Mouse (Mus musculus) erythroblast, embryonic 14.5 days (primary cell): ENCODE measurements around the gene Mreg. TPM values are rescaled to one million over a fixed set of nuclear protein-coding genes. Genes with fewer than 3 reads are reported as not detected.

Source experiments
- H3K27me3 ChIP-seq: 2 replicates; pipeline ENCODE4 v1.6.1; 2012; ENCODE audit warnings: inconsistent platforms; ENCODE audit not compliant: control insufficient read depth
- H3K36me3 ChIP-seq: 2 replicates; pipeline ENCODE4 v1.6.1; 2012; ENCODE audit warnings: mild to moderate bottlenecking, inconsistent platforms; ENCODE audit not compliant: control insufficient read depth
- H3K4me1 ChIP-seq: 2 replicates; pipeline ENCODE4 v1.6.1; 2012; ENCODE audit warnings: inconsistent platforms; ENCODE audit not compliant: control insufficient read depth
- H3K4me3 ChIP-seq: replicated peaks from 2 replicates; pipeline ENCODE3; 2012; ENCODE audit warnings: moderate library complexity, mild to moderate bottlenecking, inconsistent platforms
- H3K9me3 ChIP-seq: 2 replicates; pipeline ENCODE4 v1.6.1; 2012; ENCODE audit warnings: low read length, inconsistent platforms, mixed read lengths; ENCODE audit not compliant: control insufficient read depth
- GATA1 ChIP-seq: IDR thresholded peaks from 2 replicates; pipeline ENCODE4 v1.6.1; 2012; ENCODE audit warnings: low read length, inconsistent platforms, mixed read lengths
- TAL1 ChIP-seq: IDR thresholded peaks from 3 replicates; pipeline ENCODE4 v1.6.1; 2012; ENCODE audit warnings: low read length, inconsistent platforms, mixed read lengths
- polyA plus RNA-seq: library from polyadenylated mRNA; stranded (reverse); fragments of >175 nt; gene quantifications from 2 replicates; pipeline ENCODE4 v1.2.3, GENCODE M21; 2012

Gene Mreg
- polyA plus RNA-seq, 1 experiment, result 0.01 TPM

GRCm38 (mm10) chr1:72114206-72114605 lies 97.9 kb downstream of the Mreg start:
- no peak for TF ChIP-seq TAL1
- TF ChIP-seq GATA1, result no peak
- no peaks in the 10 kb centered on the region for H3K4me1 ChIP-seq
- no peak overlapping the region for H3K4me3 ChIP-seq
- no peaks in the 10 kb centered on the region for H3K36me3 ChIP-seq
- H3K9me3 ChIP-seq, result no peaks in the 10 kb centered on the region
- no peaks in the 10 kb centered on the region for H3K27me3 ChIP-seq

Other genes starting within 250 kb of the Mreg start
- gene Pecr, start 72.0 kb upstream of the Mreg start, polyA plus RNA-seq, result 0.23 and 0.28 TPM in 2 replicates
- not detected in 2 replicates for gene Tmem169, start 72.1 kb upstream of the Mreg start, polyA plus RNA-seq
- 0.10 and 0.13 TPM in 2 replicates for gene Xrcc5, start 95.1 kb upstream of the Mreg start, polyA plus RNA-seq